Mouse (Mus musculus): ENCODE results near the gene Mtch1. TPM values are rescaled to one million over a fixed set of nuclear protein-coding genes. Genes with fewer than 3 reads are reported as not detected.
A peak's percentile ranks its signal among the peaks of the same experiment; 100 is the strongest.

The Mtch1 gene
- polyA plus RNA-seq, 1 experiment from 2014 or later, result 441 TPM

DNA sequence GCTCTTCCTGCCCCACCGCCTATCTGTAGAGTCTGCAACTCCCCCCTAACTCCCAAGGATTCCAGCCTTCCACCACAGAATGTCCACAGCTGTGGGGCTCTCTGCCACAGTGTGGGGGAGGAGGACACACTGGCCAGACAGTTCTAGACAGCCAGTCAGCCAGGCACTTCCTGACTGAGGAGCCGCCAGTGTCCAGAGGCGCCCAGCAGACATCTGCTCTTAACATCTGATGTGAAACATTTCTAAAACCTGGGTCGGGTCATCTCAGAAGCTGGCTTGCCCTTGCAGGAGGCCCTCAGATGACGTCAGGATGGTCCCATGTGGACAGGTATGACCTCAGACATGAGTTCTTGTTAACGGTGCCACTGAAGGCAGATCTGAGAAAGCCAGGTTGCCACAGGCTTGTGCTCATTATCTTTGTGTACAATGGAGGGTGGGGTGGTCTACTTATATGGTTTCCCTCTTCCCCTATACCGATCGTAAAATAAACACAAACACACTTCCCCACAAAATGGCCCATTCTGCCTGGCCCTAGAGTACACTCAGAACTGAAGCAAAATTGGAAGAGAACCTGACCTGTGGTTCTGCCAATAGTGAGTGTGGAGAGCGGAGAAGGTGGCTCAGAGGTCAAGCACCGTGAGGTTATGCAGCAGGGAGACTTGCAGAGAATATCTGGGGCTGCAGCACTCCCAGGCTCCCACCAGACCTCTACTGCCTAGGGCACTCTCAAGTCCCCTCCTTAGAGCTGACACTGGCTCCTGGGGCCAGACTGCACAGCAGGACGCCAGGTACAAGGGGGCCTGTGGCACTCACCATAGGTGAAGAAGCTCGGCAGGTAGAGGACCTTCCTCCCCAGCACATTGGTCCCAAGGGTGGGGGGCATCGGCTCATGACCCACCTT lies 5.5 kb downstream of the Mtch1 start:
- WGBS, result 41% methylated on average over 13 of the region's 13 CpGs
- Histone ChIP-seq H3K4me1 (ENCODE audit: control insufficient read depth, insufficient read depth, low read length) (peaks cover 19% of the 10 kb centered on the region), H3K27me3 (ENCODE audit: control insufficient read depth, insufficient read depth, low read length) (no peaks in the 10 kb centered on the region), H3K27ac (ENCODE audit: low read depth, low read length) (peak overlapping the region; percentile 36; the same call in 1 of the 2 replicates), H3K9ac (ENCODE audit: low read length) (0 out of 2 replicates have a peak overlapping the region, but pooled peaks have one; percentile 6), H3K4me3 (ENCODE audit: low read depth, low read length) (no peak overlapping the region), H3K9me3 (ENCODE audit: control insufficient read depth, low read length) (no peaks in the 10 kb centered on the region), H3K4me2 (ENCODE audit: low read depth) (no peak overlapping the region), H3K36me3 (ENCODE audit: control insufficient read depth, insufficient read depth, low read length) (peaks cover 16% of the 10 kb centered on the region)
- DNase-seq (ENCODE audit: low spot score) (peak; percentile 34), ATAC-seq (ENCODE audit: insufficient read depth, low FRiP score, low TSS enrichment) (no peak)

DNA sequence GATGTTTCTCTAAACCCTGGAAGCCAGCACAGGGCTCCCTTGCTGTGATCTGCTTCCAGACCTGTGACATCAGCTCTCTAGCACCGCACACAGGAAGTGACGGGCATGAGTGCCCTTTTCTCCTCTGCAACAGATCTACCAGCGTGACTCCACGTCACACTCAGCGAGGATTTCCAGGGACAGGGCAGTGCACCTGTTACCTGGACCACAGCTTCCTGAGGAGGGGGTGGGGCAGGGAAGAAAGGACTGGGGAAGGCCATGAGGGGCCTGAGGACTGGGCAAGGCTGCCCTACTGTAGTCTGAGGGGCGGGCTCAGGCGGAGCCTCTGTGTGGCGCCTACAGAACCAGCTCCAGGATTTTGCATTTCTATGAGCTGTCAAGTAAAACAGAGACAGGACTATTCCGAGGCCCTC lies 6.1 kb downstream of the Mtch1 start:
- peaks cover 17% of the 10 kb centered on the region for H3K4me1 ChIP-seq (ENCODE audit: control insufficient read depth, insufficient read depth, low read length)

GRCm38 (mm10) chr17:29340406-29341261 lies 7.1 kb downstream of the Mtch1 start:
- WGBS, result 85% methylated on average over 17 of the region's 18 CpGs
- H3K4me2 ChIP-seq (ENCODE audit: low read depth), result no peak overlapping the region
- no peaks in the 10 kb centered on the region for H3K27me3 ChIP-seq (ENCODE audit: control insufficient read depth, insufficient read depth, low read length)
- no peaks in the 10 kb centered on the region for H3K9me3 ChIP-seq (ENCODE audit: control insufficient read depth, low read length)
- ATAC-seq (ENCODE audit: insufficient read depth, low FRiP score, low TSS enrichment) (no peak), DNase-seq (ENCODE audit: low spot score) (no peak)
- no peak overlapping the region for H3K4me3 ChIP-seq (ENCODE audit: low read depth, low read length)
- no peak overlapping the region for H3K9ac ChIP-seq (ENCODE audit: low read length)
- peaks cover 23% of the 10 kb centered on the region for H3K36me3 ChIP-seq (ENCODE audit: control insufficient read depth, insufficient read depth, low read length)
- peaks cover 11% of the 10 kb centered on the region for H3K4me1 ChIP-seq (ENCODE audit: control insufficient read depth, insufficient read depth, low read length)
- H3K27ac ChIP-seq (ENCODE audit: low read depth, low read length), result no peak overlapping the region

More for the DNA sequence above, 6.1 kb downstream of the Mtch1 start:
- no peak for ATAC-seq (ENCODE audit: insufficient read depth, low FRiP score, low TSS enrichment)
- 29% methylated on average over 9 of the region's 9 CpGs for WGBS
- no peaks in the 10 kb centered on the region for H3K27me3 ChIP-seq (ENCODE audit: control insufficient read depth, insufficient read depth, low read length)
- no peak overlapping the region for H3K9ac ChIP-seq (ENCODE audit: low read length)
- no peaks in the 10 kb centered on the region for H3K9me3 ChIP-seq (ENCODE audit: control insufficient read depth, low read length)
- H3K4me2 ChIP-seq (ENCODE audit: low read depth), result no peak overlapping the region
- H3K4me3 ChIP-seq (ENCODE audit: low read depth, low read length), result no peak overlapping the region
- H3K27ac ChIP-seq (ENCODE audit: low read depth, low read length), result peak overlapping the region; percentile 36; the same call in 1 of the 2 replicates
- DNase-seq (ENCODE audit: low spot score), result peak; percentile 44
- peaks cover 18% of the 10 kb centered on the region for H3K36me3 ChIP-seq (ENCODE audit: control insufficient read depth, insufficient read depth, low read length)

GRCm38 (mm10) chr17:29339170-29339768 lies 8.5 kb downstream of the Mtch1 start:
- WGBS, result 90% methylated on average over 11 of the region's 11 CpGs
- no peak for DNase-seq (ENCODE audit: low spot score)
- Histone ChIP-seq H3K9ac (ENCODE audit: low read length) (no peak overlapping the region), H3K4me3 (ENCODE audit: low read depth, low read length) (no peak overlapping the region), H3K36me3 (ENCODE audit: control insufficient read depth, insufficient read depth, low read length) (peaks cover 24% of the 10 kb centered on the region), H3K4me1 (ENCODE audit: control insufficient read depth, insufficient read depth, low read length) (peaks cover 11% of the 10 kb centered on the region), H3K4me2 (ENCODE audit: low read depth) (no peak overlapping the region), H3K27me3 (ENCODE audit: control insufficient read depth, insufficient read depth, low read length) (no peaks in the 10 kb centered on the region), H3K27ac (ENCODE audit: low read depth, low read length) (no peak overlapping the region), H3K9me3 (ENCODE audit: control insufficient read depth, low read length) (no peaks in the 10 kb centered on the region)
- no peak for ATAC-seq (ENCODE audit: insufficient read depth, low FRiP score, low TSS enrichment)

DNA sequence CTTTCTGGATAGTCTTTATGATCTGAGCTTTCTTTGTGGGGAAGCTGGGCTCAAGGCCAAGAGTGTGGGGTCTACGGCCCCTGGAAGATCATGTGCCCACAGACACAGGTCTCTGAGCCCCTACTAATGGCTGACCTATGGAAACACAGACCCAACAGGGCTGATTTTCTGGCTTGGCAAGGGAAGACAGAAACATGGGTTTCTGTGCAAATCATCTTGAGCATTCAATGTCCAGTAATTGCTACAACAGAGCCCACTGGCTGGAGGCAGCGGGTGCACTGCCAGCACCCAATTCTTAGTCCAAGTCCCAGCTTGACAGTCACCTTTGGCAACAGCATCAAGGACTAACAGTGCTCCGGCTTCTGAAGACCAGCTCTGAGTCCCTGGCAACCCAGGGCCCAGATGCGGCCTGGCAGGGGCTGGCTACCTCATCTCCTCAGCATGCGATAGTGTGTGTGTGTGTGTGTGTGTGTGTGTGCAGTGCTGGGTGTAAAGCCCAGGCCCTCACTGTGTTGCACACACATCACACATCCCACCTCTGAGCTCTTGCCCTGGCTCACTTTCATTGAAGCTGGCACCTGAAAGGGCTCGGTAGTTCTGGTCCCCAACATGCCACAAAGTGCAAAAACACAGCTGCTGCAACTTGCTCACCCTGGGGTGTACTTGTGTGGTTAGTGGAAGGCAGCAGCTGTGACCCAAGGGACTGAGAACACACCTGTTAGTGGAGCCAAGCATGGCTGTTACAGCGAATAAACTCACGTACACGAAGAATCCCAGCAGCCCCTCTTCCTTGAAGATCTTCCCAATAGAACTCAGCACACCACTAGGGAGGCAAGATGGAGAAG lies 9.5 kb downstream of the Mtch1 start:
- no peaks in the 10 kb centered on the region for H3K27me3 ChIP-seq (ENCODE audit: control insufficient read depth, insufficient read depth, low read length)
- ATAC-seq (ENCODE audit: insufficient read depth, low FRiP score, low TSS enrichment) (no peak), DNase-seq (ENCODE audit: low spot score) (no peak)
- H3K4me1 ChIP-seq (ENCODE audit: control insufficient read depth, insufficient read depth, low read length), result peaks cover 11% of the 10 kb centered on the region
- H3K9me3 ChIP-seq (ENCODE audit: control insufficient read depth, low read length), result no peaks in the 10 kb centered on the region
- no peak overlapping the region for H3K4me2 ChIP-seq (ENCODE audit: low read depth)
- no peak overlapping the region for H3K27ac ChIP-seq (ENCODE audit: low read depth, low read length)
- no peak overlapping the region for H3K4me3 ChIP-seq (ENCODE audit: low read depth, low read length)
- no peak overlapping the region for H3K9ac ChIP-seq (ENCODE audit: low read length)
- 95% methylated on average over 9 of the region's 9 CpGs for WGBS
- peaks cover 24% of the 10 kb centered on the region for H3K36me3 ChIP-seq (ENCODE audit: control insufficient read depth, insufficient read depth, low read length)

GRCm38 (mm10) chr17:29336266-29336990 lies 11.3 kb downstream of the Mtch1 start:
- Histone ChIP-seq H3K27ac (ENCODE audit: low read depth, low read length) (no peak overlapping the region), H3K27me3 (ENCODE audit: control insufficient read depth, insufficient read depth, low read length) (no peaks in the 10 kb centered on the region), H3K9ac (ENCODE audit: low read length) (no peak overlapping the region), H3K4me3 (ENCODE audit: low read depth, low read length) (no peak overlapping the region), H3K4me2 (ENCODE audit: low read depth) (no peak overlapping the region), H3K36me3 (ENCODE audit: control insufficient read depth, insufficient read depth, low read length) (peaks cover 36% of the 10 kb centered on the region), H3K9me3 (ENCODE audit: control insufficient read depth, low read length) (no peaks in the 10 kb centered on the region), H3K4me1 (ENCODE audit: control insufficient read depth, insufficient read depth, low read length) (peaks cover under 1% of the 10 kb centered on the region; the same call in 1 of the 2 replicates)
- DNase-seq (ENCODE audit: low spot score), result no peak
- WGBS, result 91% methylated on average over 19 of the region's 19 CpGs
- ATAC-seq (ENCODE audit: insufficient read depth, low FRiP score, low TSS enrichment), result no peak

DNA sequence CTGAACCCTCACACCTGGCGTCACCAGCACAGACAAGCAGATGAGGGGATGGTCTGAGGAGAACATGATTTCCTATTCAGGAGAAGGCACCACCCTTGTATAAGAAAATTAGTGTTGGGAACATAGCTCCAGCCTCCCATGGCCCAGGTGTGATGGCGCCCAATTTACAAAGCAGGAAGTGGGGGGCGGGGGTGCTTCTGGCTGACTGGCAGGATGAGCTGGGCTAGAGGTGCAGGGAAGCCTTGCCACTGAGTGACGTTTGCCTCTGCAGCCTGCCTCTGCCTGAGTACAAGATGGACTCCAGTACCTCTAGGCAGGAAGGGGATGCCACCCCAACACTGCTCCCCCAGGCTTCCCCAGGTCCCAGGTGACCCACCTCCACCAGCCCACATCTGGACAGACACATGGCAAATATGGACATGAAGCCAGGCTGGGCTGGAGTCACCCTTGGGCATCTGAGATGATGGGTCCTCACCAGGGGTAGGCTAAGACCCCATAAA lies 15.5 kb downstream of the Mtch1 start:
- no peak for ATAC-seq (ENCODE audit: insufficient read depth, low FRiP score, low TSS enrichment)
- no peak for DNase-seq (ENCODE audit: low spot score)
- Histone ChIP-seq H3K36me3 (ENCODE audit: control insufficient read depth, insufficient read depth, low read length) (peaks cover 22% of the 10 kb centered on the region), H3K9me3 (ENCODE audit: control insufficient read depth, low read length) (no peaks in the 10 kb centered on the region), H3K27me3 (ENCODE audit: control insufficient read depth, insufficient read depth, low read length) (no peaks in the 10 kb centered on the region), H3K9ac (ENCODE audit: low read length) (no peak overlapping the region), H3K4me1 (ENCODE audit: control insufficient read depth, insufficient read depth, low read length) (peaks cover 4% of the 10 kb centered on the region), H3K27ac (ENCODE audit: low read depth, low read length) (no peak overlapping the region), H3K4me3 (ENCODE audit: low read depth, low read length) (no peak overlapping the region), H3K4me2 (ENCODE audit: low read depth) (no peak overlapping the region)
- WGBS, result 82% methylated on average over 4 of the region's 4 CpGs

Data from neural tube, embryonic 11.5 days (tissue).